Mouse (Mus musculus) hindbrain, embryonic 16.5 days (tissue): ENCODE data around the gene Zic4. TPM values are rescaled to one million over a fixed set of nuclear protein-coding genes. Genes with fewer than 3 reads are reported as not detected.

Experiments
- ATAC-seq: fragments of 200-750 bp; cut with Nextera tagmentation; 2 replicates; pipeline ENCODE4 v1.8.0; 2017; ENCODE audit warnings: moderate TSS enrichment, moderate library complexity
- H3K27ac ChIP-seq: fragments of 300-500 bp; sonication (generic); 2 replicates; pipeline ENCODE4 v1.5.1; 2014; ENCODE audit warnings: low read depth, mild to moderate bottlenecking, control low read depth, low read length, moderate library complexity
- H3K27me3 ChIP-seq: fragments of 300-500 bp; sonication (generic); replicated peaks from 2 replicates; pipeline ENCODE4 v1.6.1; 2014; ENCODE audit warnings: low read length; ENCODE audit not compliant: control insufficient read depth, insufficient read depth
- H3K36me3 ChIP-seq: fragments of 300-500 bp; sonication (generic); 2 replicates; pipeline ENCODE4 v1.6.1; 2014; ENCODE audit warnings: mild to moderate bottlenecking, low read length, moderate library complexity, mixed read lengths; ENCODE audit not compliant: control insufficient read depth, insufficient read depth
- H3K4me1 ChIP-seq: fragments of 300-500 bp; sonication (generic); 2 replicates; pipeline ENCODE4 v1.6.1; 2014; ENCODE audit warnings: low read depth, low read length; ENCODE audit not compliant: control insufficient read depth, insufficient read depth
- H3K4me2 ChIP-seq: fragments of 300-500 bp; sonication (generic); 2 replicates; pipeline ENCODE4 v1.6.1; 2014; ENCODE audit warnings: mild to moderate bottlenecking, low read length, control low read depth, moderate library complexity
- H3K4me3 ChIP-seq: fragments of 300-500 bp; sonication (generic); 2 replicates; pipeline ENCODE4 v1.5.1; 2014; ENCODE audit warnings: mild to moderate bottlenecking, low read length, control low read depth, moderate library complexity
- H3K9ac ChIP-seq: fragments of 300-500 bp; sonication (generic); 2 replicates; pipeline ENCODE4 v1.6.1; 2014; ENCODE audit warnings: low read depth, mild to moderate bottlenecking, control low read depth, low read length, moderate library complexity
- H3K9me3 ChIP-seq: fragments of 300-500 bp; sonication (generic); 2 replicates; pipeline ENCODE4 v1.6.1; 2014; ENCODE audit warnings: mild to moderate bottlenecking, low read length, moderate library complexity; ENCODE audit not compliant: control insufficient read depth
- WGBS: fragments of 180-500 bp; shearing (Covaris S2); extraction: QIAGEN DNeasy Blood & Tissue Kit; methylation state at CpG from one replicate; pipeline ENCODE4 v1.1.7; 2014; 5-methylcytosine and 5-hydroxymethylcytosine counted together
- polyA plus RNA-seq: library from polyadenylated mRNA; unstranded; fragments of >200 nt; fragmentation: Nextera tagmentation; extraction: Ambion mirVana; gene quantifications from 2 replicates; pipeline ENCODE4 v1.2.1, GENCODE M21; 2015

Gene Zic4
- polyA plus RNA-seq, 1 experiment from 2014 or later: 67.4 TPM

DNA sequence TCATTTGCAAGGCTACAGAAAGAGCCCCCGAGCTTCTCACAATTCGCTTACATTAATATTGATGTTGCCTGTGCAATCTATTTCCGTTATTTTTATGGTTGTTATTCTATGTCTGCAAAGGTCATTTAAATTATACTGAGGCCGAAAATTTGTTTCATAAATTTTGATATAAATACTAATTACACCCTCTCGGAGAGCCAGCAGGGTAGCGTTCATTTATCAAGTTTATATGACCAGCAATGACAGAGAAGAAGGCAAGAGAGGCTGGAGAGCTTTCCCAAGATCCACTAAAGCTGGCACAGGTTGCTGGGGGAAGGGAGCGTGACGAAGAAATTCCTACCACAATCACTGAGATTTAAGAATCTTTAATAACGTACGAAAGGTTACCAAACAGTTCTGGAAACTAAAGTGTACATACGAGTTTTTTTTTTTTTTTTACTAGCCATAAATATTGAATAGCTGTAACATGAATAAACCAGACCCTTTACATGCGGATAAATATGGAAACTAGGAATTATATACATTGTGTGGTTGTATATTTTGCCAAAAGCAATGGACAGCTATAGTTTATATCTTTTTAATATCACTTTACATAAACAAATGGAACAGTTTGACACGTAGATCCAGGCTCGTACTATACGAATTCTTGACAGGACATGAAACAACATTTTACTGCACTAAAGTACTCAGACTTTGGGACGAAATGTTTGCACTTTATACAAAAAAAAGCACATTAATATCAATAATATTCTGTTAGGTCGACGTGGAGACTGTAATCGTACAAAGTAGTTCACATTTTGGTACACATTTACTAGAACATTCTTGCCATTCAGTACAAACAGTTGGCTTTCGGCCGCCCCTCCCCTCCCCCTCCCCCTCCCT lies 1.8 kb upstream of the Zic4 start:
- H3K4me2 ChIP-seq: peak overlapping the region; percentile 52
- H3K36me3 ChIP-seq: no peaks in the 10 kb centered on the region
- peak overlapping the region; percentile 70 for H3K9ac ChIP-seq
- H3K27me3 ChIP-seq: peaks cover 13% of the 10 kb centered on the region
- WGBS: 5% methylated on average over 21 of the region's 21 CpGs
- H3K27ac ChIP-seq: peak overlapping the region; percentile 85; the same call in 1 of the 2 replicates
- H3K4me1 ChIP-seq: no peaks in the 10 kb centered on the region
- ATAC-seq: no peak
- peak overlapping the region; percentile 62 for H3K4me3 ChIP-seq
- no peaks in the 10 kb centered on the region for H3K9me3 ChIP-seq

- H3K9ac ChIP-seq: peak overlapping the region; percentile 70
- peak overlapping the region; percentile 85 for H3K27ac ChIP-seq
- peak overlapping the region; percentile 52 for H3K4me2 ChIP-seq
- no peaks in the 10 kb centered on the region for H3K36me3 ChIP-seq
- peak overlapping the region; percentile 62 for H3K4me3 ChIP-seq
- no peaks in the 10 kb centered on the region for H3K9me3 ChIP-seq
- 1% methylated on average over 34 of the region's 35 CpGs for WGBS
- no peak for ATAC-seq
- H3K27me3 ChIP-seq: peaks cover 13% of the 10 kb centered on the region
- H3K4me1 ChIP-seq: no peaks in the 10 kb centered on the region
Measured at GRCm38 (mm10) chr9:91361033-91361855, 969 bp upstream of the Zic4 start.

DNA sequence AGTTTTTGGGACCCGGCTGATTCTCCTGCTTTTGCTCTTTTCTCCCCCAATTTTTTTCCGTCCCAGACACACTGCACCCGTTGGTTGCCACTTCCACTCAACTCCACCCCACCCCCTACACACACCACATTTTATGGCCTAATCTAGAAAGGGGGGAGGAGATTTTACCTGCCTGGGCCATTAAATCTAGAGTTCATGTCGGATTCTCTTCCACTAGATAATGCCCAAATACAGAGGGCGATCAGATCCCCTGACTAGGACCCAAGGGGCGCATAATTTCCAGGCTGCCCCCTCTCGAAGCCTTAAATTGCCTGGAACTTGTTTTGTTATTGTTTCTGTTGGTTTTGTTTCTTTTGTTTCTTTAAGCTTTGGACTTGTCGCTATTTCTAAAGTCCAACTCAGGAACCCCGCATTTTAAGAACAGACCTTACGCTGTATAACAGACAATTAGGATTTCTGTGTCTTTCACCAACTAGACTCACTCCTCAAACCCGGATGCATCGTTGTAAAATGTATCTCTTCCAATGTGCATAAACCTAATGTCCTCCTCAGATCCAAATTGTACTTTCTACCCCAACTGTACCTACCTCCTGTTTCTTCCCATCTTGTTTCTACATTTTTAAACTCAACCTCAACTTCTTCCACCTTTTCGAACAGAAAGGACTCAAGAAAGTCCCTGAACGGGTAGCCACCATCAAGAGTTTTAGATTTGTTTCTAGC lies 958 bp downstream of the Zic4 start:
- H3K4me2 ChIP-seq: peak overlapping the region; percentile 49
- H3K27ac ChIP-seq: peak overlapping the region; percentile 94
- no peaks in the 10 kb centered on the region for H3K4me1 ChIP-seq
- peaks cover 13% of the 10 kb centered on the region for H3K27me3 ChIP-seq
- no peak for ATAC-seq
- H3K4me3 ChIP-seq: peak overlapping the region; percentile 62
- WGBS: 1% methylated on average over 14 of the region's 14 CpGs
- no peaks in the 10 kb centered on the region for H3K9me3 ChIP-seq
- no peaks in the 10 kb centered on the region for H3K36me3 ChIP-seq
- H3K9ac ChIP-seq: peak overlapping the region; percentile 80

DNA sequence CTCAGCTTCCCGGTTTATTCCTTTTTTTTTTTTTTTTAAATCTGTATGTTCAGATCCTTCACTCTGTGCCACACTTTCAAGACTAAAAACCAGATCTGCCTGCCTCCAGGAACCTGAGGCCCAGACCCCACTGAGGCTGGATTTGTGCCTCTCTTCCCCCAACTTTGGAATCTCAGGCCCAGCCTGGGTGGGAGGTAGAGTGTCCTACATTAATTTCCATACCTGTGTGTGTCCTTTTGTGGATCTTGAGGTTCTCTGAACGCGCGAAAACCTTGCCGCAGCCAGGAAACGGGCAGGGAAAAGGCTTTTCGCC lies 1.6 kb downstream of the Zic4 start:
- Histone ChIP-seq H3K9me3 (no peaks in the 10 kb centered on the region), H3K4me2 (peak overlapping the region; percentile 49), H3K4me3 (peak overlapping the region; percentile 62), H3K27ac (peak overlapping the region; percentile 94), H3K9ac (peak overlapping the region; percentile 80), H3K27me3 (peaks cover 13% of the 10 kb centered on the region), H3K36me3 (no peaks in the 10 kb centered on the region), H3K4me1 (no peaks in the 10 kb centered on the region)
- WGBS: 5% methylated on average over 7 of the region's 7 CpGs
- ATAC-seq: no peak

GRCm38 (mm10) chr9:91364127-91364970 lies 2.1 kb downstream of the Zic4 start:
- Histone ChIP-seq H3K36me3 (no peaks in the 10 kb centered on the region), H3K4me2 (peak overlapping the region; percentile 49), H3K4me1 (no peaks in the 10 kb centered on the region), H3K27ac (peak overlapping the region; percentile 94), H3K9me3 (no peaks in the 10 kb centered on the region), H3K9ac (peak overlapping the region; percentile 80), H3K4me3 (peak overlapping the region; percentile 62), H3K27me3 (peaks cover 11% of the 10 kb centered on the region)
- no peak; the same call in 1 of the 2 replicates for ATAC-seq
- WGBS: under 1% methylated on average over 76 of the region's 77 CpGs

DNA sequence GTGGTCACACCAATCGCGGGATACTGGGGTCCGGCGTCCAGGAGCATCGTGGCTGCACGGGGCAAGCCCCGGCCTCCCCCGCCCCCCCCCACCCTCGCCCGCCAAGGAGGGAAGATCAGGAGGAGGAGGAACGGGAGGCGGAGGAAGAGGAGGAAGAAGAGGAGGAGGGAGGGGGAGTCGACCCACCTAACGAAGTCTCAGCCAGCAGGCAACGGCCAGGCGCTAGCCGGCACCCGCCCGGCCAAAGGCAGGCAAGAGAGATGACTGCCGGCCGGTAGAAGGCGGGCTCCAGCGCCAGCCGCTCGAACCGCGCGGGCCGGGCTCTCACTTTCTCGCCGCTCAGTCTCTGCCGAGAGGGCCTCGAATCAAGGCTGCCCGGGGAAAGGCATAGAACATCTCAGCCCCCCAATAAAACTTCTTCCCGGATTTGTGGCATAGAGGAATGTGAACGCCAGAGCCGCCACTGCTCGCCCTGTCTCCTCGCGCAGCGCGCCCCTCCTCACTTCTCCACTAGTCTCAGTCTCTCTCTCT lies 2.8 kb downstream of the Zic4 start:
- WGBS: under 1% methylated on average over 39 of the region's 42 CpGs
- peaks cover 10% of the 10 kb centered on the region for H3K27me3 ChIP-seq

DNA sequence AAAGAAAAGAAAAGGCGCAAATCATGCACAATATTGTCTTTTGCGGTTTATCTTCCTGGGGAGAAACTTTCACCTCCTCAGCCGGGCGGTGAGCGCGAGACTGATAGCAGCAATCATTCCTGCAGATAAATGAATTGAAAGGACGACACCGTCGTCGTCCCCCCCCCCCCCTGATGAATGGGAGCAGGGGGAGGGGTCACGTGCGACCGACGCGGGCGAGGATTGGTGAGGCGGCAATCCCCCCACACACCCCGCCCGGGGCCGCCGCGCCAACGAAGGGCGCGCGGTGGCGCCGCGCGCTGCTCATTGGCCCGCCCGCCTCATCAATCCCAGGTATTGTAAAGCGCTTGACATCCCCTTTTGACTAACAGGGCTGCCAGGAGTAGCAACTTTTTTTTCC lies 3.5 kb downstream of the Zic4 start, which contains the start of gene Zic1:
Gene Zic1, minus strand, starts transcription at position 147 of the 400 bp plus-strand sequence.
- ATAC-seq: peak; percentile 92
- 1% methylated on average over 23 of the region's 33 CpGs for WGBS
- H3K27me3 ChIP-seq: peaks cover 13% of the 10 kb centered on the region
- H3K4me3 ChIP-seq: peak within 1 kb of the TSS; percentile 62
- H3K27ac ChIP-seq: peak within 1 kb of the TSS; percentile 94
- no peaks in the 10 kb centered on the region for H3K9me3 ChIP-seq
- peak within 1 kb of the TSS; percentile 49 for H3K4me2 ChIP-seq
- peak within 1 kb of the TSS; percentile 80 for H3K9ac ChIP-seq
- H3K36me3 ChIP-seq: no peaks in the 10 kb centered on the region
- no peaks in the 10 kb centered on the region for H3K4me1 ChIP-seq

More for the DNA sequence above, 2.8 kb downstream of the Zic4 start:
- ATAC-seq: peak; percentile 57
- H3K27ac ChIP-seq: peak overlapping the region; percentile 94
- peak overlapping the region; percentile 62 for H3K4me3 ChIP-seq
- peak overlapping the region; percentile 49 for H3K4me2 ChIP-seq
- no peaks in the 10 kb centered on the region for H3K9me3 ChIP-seq
- H3K9ac ChIP-seq: peak overlapping the region; percentile 80
- no peaks in the 10 kb centered on the region for H3K4me1 ChIP-seq
- no peaks in the 10 kb centered on the region for H3K36me3 ChIP-seq
